Mouse (Mus musculus) ovary, adult 18-20 months (tissue): ENCODE measurements around the gene Gm11168.
"Not testable (repeated sequence)": the region's sequence is repeated elsewhere in the genome, so short reads cannot be mapped to it uniquely, and the experiment has no call there.

ENCODE experiments used
- DNase-seq: peaks from one replicate; pipeline ENCODE4 v3.0.0; 2022; ENCODE audit warnings: low spot score, mixed read lengths

The Gm11168 gene

DNA sequence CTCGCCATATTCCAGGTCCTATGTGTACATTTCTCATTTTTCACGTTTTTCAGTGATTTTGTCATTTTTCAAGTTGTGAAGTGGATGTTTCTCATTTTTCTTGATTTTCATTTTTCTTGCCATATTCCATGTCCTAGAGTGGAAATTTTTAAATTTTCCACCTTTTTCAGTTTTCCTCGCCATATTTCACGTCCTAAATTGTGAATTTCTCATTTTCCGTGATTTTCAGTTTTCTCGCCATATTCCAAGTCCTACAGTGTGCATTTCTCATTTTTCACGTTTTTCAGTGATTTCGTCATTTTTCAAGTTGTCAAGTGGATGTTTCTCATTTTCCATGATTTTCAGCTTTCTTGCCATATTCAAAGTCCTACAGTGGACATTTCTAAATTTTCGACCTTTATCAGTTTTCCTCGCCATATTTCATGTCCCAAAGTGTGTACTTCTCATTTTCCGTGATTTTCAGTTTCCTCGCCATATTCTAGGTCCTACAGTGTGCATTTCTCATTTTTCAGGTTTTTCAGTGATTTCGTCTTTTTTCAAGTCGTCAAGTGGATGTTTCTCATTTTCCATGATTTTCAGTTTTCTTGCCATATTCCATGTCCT is at the start of gene Gm11168:
Gene Gm11168, plus strand, starts transcription at position 553 of the 603 bp plus-strand sequence.
- DNase-seq: not testable (repeated sequence)

- peak; percentile 4 for DNase-seq
These were observed 2.6 kb upstream of the Gm11168 start, which contains the start of gene Gm10722 for GRCm38 (mm10) chr9:3000445-3000972. Gm10722 (plus strand) TSS chr9:3000922.

DNA sequence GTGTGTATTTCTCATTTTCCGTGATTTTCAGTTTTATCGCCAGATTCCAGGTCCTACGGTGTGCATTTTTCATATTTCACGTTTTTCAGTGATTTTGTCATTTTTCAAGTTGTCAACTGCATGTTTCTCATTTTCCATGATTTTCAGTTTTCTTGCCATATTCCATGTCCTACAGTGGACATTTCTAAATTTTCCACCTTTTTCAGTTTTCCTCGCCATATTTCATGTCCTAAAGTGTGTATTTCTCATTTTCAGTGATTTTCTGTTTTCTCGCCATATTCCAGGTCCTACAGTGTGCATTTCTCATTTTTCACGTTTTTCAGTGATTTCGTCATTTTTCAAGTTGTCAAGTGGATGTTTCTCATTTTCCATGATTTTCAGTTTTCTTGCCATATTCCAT is 2.1 kb upstream of the Gm11168 start:
- peak; percentile 2 for DNase-seq

GRCm38 (mm10) chr9:3001948-3002659 is 1.0 kb upstream of the Gm11168 start:
- peak; percentile 90 for DNase-seq

GRCm38 (mm10) chr9:3006179-3006578 is 3.0 kb downstream of the Gm11168 start:
- DNase-seq: not testable (repeated sequence)

GRCm38 (mm10) chr9:3006636-3007035 is 3.5 kb downstream of the Gm11168 start:
- DNase-seq: peak; percentile 86

DNA sequence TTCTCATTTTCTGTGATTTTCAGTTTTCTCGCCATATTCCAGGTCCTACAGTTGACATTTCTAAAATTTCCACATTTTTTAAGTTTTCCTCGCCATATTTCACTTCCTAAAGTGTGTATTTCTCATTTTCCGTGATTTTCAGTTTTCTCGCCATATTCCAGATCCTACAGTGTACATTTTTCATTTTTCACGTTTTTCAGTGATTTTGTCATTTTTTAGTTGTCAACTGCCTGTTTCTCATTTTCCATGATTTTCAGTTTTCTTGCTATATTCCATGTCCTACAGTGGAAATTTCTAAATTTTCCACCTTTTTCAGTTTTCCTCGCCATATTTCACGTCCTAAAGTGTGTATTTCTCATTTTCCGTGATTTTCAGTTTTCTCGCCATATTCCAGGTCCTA is 4.1 kb downstream of the Gm11168 start:
- not testable (repeated sequence) for DNase-seq

DNA sequence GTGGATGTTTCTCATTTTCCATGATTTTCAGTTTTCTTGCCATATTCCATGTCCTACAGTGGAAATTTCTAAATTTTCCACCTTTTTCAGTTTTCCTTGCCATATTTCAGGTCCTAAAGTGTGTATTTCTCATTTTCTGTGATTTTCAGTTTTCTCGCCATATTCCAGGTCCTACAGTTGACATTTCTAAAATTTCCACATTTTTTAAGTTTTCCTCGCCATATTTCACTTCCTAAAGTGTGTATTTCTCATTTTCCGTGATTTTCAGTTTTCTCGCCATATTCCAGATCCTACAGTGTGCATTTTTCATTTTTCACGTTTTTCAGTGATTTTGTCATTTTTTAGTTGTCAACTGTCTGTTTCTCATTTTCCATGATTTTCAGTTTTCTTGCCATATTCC is 6.2 kb downstream of the Gm11168 start:
- not testable (repeated sequence) for DNase-seq

- DNase-seq: not testable (repeated sequence)
These were observed 9.0 kb downstream of the Gm11168 start for GRCm38 (mm10) chr9:3012054-3012621.

GRCm38 (mm10) chr9:3012733-3013279 is 9.7 kb downstream of the Gm11168 start, which contains the start of gene Gm10721:
Gm10721 (plus strand) TSS chr9:3013140.
- DNase-seq: not testable (repeated sequence)

DNA sequence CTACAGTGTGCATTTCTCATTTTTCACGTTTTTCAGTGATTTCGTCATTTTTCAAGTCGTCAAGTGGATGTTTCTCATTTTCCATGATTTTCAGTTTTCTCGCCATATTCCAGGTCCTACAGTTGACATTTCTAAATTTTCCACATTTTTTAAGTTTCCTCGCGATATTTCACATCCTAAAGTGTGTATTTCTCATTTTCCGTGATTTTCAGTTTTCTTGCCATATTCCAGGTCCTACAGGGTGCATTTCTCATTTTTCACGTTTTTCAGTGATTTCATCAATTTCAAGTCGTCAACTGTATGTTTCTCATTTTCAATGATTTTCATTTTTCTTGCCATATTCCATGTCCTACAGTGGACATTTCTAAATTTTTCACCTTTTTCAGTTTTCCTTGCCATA is 12.2 kb downstream of the Gm11168 start, which contains the start of gene Gm10720:
Gene Gm10720, plus strand, starts transcription at position 301 of the 400 bp plus-strand sequence.
- DNase-seq: not testable (repeated sequence)

DNA sequence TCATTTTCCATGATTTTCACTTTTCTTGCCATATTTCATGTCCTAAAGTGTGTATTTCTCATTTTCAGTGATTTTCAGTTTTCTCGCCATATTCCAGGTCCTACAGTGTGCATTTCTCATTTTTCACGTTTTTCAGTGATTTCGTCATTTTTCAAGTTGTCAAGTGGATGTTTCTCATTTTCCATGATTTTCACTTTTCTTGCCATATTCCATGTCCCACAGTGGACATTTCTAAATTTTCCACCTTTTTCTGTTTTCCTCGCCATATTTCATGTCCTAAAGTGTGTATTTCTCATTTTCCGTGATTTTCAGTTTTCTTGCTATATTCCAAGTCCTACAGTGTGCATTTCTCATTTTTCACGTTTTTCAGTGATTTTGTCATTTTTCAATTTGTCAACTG is 12.8 kb downstream of the Gm11168 start:
- not testable (repeated sequence) for DNase-seq

GRCm38 (mm10) chr9:3017108-3017507 is 14.0 kb downstream of the Gm11168 start, which contains the start of gene Gm10719:
Gm10719 (plus strand) TSS chr9:3017408.
- not testable (repeated sequence) for DNase-seq

GRCm38 (mm10) chr9:3018944-3019343 is 15.8 kb downstream of the Gm11168 start:
- DNase-seq: not testable (repeated sequence)

GRCm38 (mm10) chr9:3019835-3020727 is 16.9 kb downstream of the Gm11168 start:
- peak; percentile 41 for DNase-seq

DNA sequence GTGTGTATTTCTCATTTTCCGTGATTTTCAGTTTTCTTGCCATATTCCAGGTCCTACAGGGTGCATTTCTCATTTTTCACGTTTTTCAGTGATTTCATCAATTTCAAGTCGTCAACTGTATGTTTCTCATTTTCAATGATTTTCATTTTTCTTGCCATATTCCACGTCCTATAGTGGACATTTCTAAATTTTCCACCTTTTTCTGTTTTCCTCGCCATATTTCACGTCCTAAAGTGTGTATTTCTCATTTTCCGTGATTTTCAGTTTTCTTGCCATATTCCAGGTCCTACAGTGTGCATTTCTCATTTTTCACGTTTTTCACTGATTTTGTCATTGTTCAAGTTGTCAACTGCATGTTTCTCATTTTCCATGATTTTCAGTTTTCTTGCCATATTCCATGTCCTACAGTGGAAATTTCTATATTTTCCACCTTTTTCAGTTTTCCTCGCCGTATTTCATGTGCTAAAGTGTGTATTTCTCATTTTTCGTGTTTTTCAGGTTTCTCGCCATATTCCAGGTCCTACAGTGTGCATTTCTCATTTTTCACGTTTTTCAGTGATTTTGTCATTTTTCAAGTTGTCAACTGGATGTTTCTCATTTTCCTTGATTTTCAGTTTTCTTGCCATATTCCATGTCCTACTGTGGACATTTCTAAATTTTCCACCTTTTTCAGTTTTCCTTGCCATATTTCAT is 19.3 kb downstream of the Gm11168 start:
- DNase-seq: peak; percentile 62

- DNase-seq: peak; percentile 2
These were observed 20.3 kb downstream of the Gm11168 start, which contains the start of gene Gm10718 for GRCm38 (mm10) chr9:3023312-3023984. Gm10718 (plus strand) TSS chr9:3023547.

DNA sequence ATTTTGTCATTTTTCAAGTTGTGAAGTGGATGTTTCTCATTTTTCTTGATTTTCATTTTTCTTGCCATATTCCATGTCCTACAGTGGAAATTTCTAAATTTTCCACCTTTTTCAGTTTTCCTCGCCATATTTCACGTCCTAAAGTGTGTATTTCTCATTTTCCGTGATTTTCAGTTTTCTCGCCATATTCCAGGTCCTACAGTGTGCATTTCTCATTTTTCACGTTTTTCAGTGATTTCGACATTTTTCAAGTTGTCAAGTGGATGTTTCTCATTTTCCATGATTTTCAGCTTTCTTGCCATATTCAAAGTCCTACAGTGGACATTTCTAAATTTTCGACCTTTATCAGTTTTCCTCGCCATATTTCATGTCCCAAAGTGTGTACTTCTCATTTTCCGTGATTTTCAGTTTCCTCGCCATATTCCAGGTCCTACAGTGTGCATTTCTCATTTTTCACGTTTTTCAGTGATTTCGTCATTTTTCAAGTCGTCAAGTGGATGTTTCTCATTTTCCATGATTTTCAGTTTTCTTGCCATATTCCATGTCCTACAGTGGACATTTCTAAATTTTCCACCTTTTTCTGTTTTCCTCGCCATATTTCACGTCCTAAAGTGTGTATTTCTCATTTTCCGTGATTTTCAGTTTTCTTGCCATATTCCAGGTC is 21.0 kb downstream of the Gm11168 start:
- DNase-seq: peak; percentile 83

DNA sequence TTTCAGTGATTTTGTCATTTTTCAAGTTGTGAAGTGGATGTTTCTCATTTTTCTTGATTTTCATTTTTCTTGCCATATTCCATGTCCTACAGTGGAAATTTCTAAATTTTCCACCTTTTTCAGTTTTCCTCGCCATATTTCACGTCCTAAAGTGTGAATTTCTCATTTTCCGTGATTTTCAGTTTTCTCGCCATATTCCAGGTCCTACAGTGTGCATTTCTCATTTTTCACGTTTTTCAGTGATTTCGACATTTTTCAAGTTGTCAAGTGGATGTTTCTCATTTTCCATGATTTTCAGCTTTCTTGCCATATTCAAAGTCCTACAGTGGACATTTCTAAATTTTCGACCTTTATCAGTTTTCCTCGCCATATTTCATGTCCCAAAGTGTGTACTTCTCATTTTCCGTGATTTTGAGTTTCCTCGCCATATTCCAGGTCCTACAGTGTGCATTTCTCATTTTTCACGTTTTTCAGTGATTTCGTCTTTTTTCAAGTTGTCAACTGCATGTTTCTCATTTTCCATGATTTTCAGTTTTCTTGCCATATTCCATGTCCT is 21.8 kb downstream of the Gm11168 start, which contains the start of gene Gm10717:
Gene Gm10717, plus strand, starts transcription at position 506 of the 556 bp plus-strand sequence.
- peak; percentile 50 for DNase-seq
